Mouse (Mus musculus) kidney, adult 2 months (tissue): ENCODE measurements around the gene Aicda. TPM values are rescaled to one million over a fixed set of nuclear protein-coding genes. Genes with fewer than 3 reads are reported as not detected.

ENCODE experiments used
- DNase-seq: peaks from one replicate; pipeline ENCODE4 v3.0.0; 2021
- H3K27ac ChIP-seq: fragments of 200-500 bp; 2 replicates; pipeline ENCODE4 v1.5.1; 2012; ENCODE audit warnings: low read depth, low read length, control low read depth, inconsistent platforms; ENCODE audit not compliant: insufficient read depth
- H3K27me3 ChIP-seq: fragments of 200-500 bp; replicated peaks from 2 replicates; pipeline ENCODE4 v1.6.1; 2012; ENCODE audit warnings: mild to moderate bottlenecking, moderate library complexity, low read length, inconsistent platforms; ENCODE audit not compliant: control insufficient read depth, insufficient read depth
- H3K36me3 ChIP-seq: fragments of 200-500 bp; 2 replicates; pipeline ENCODE4 v1.6.1; 2012; ENCODE audit warnings: mild to moderate bottlenecking, moderate library complexity, low read length, inconsistent platforms; ENCODE audit not compliant: control insufficient read depth, insufficient read depth
- H3K4me1 ChIP-seq: fragments of 200-500 bp; 2 replicates; pipeline ENCODE4 v1.6.1; 2011; ENCODE audit warnings: low read length; ENCODE audit not compliant: control insufficient read depth, insufficient read depth
- H3K4me3 ChIP-seq: fragments of 200-500 bp; 2 replicates; pipeline ENCODE4 v1.5.1; 2011; ENCODE audit warnings: mild to moderate bottlenecking, low read depth, low read length, control low read depth; ENCODE audit not compliant: insufficient read depth
- CTCF ChIP-seq: fragments of 200-500 bp; conservative IDR thresholded peaks from 2 replicates; pipeline ENCODE4 v1.5.1; 2011; ENCODE audit warnings: low read depth, mild to moderate bottlenecking, control low read depth, low read length, moderate library complexity, mixed read lengths; ENCODE audit not compliant: insufficient read depth, insufficient read length
- POLR2A ChIP-seq: fragments of 200-500 bp; IDR thresholded peaks from one replicate; pipeline ENCODE4 v1.6.1; 2011; ENCODE audit warnings: low read depth, low read length, control low read depth
- WGBS: fragments of 180-500 bp; shearing (Covaris S2); methylation state at CpG from one replicate; pipeline ENCODE4 v1.1.7; 2018; 5-methylcytosine and 5-hydroxymethylcytosine counted together
- polyA plus RNA-seq: library from polyadenylated mRNA; depleted of rRNA; stranded (reverse); fragments of >200 nt; gene quantifications from 2 replicates; pipeline ENCODE4 v1.2.3, GENCODE M21; 2012; rRNA removed

Aicda gene
- polyA plus RNA-seq, 1 experiment, result not detected

DNA sequence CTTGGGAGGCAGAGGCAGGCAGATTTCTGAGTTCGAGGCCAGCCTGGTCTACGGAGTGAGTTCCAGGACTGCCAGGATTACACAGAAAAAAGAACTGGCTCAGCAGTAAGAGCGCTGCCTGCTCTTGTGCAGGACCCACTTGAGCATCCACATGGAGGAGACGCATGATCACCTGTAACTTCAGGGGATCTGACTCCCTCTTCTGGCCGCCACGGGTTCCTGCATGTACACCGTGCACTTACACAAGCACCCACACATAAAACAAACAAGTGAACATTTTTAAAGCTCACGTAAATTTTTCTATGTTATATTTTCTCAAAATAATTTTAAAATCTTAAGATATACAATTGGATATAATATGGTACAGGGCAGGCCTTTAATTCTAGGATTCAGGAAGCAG lies 51.9 kb downstream of the Aicda start:
- no peak overlapping the region for H3K27ac ChIP-seq
- no peaks in the 10 kb centered on the region for H3K36me3 ChIP-seq
- no peaks in the 10 kb centered on the region for H3K4me1 ChIP-seq
- DNase-seq, result no peak
- WGBS, result 91% methylated on average over 8 of the region's 8 CpGs
- peak; percentile 53 for TF ChIP-seq CTCF
- TF ChIP-seq POLR2A, result no peak
- no peaks in the 10 kb centered on the region for H3K27me3 ChIP-seq
- no peak overlapping the region for H3K4me3 ChIP-seq

- Histone ChIP-seq H3K4me3 (no peak overlapping the region), H3K4me1 (no peaks in the 10 kb centered on the region), H3K36me3 (no peaks in the 10 kb centered on the region), H3K27me3 (no peaks in the 10 kb centered on the region), H3K27ac (no peak overlapping the region)
- TF ChIP-seq CTCF (no peak), POLR2A (no peak)
- no peak for DNase-seq
- 96% methylated on average over 11 of the region's 11 CpGs for WGBS
Measured at GRCm38 (mm10) chr6:122606661-122607060, 53.1 kb downstream of the Aicda start.

DNA sequence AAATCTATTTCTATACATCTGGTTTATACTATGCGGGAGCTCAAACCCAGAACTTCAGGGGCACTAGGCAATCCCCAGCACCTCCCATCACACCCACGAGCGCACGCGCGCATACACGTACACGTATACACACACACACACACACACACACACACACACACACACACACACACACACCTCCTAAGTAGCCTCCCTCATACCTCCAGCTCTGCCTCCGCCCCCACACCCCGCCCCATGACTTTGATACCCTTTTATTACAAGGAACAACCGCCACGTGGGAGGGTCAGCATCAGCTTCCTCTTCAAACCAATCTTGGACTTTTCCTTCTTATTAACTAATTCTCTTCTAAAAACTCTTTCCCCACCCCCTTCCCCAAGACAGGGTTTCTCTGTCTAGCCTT lies 54.1 kb downstream of the Aicda start:
- Histone ChIP-seq H3K27me3 (no peaks in the 10 kb centered on the region), H3K4me1 (no peaks in the 10 kb centered on the region), H3K27ac (no peak overlapping the region), H3K4me3 (no peak overlapping the region), H3K36me3 (no peaks in the 10 kb centered on the region)
- WGBS, result 91% methylated on average over 12 of the region's 12 CpGs
- TF ChIP-seq CTCF (no peak), POLR2A (no peak)
- no peak for DNase-seq

GRCm38 (mm10) chr6:122608434-122609376 lies 55.1 kb downstream of the Aicda start:
- H3K27me3 ChIP-seq, result no peaks in the 10 kb centered on the region
- no peak for TF ChIP-seq CTCF
- no peak for TF ChIP-seq POLR2A
- H3K27ac ChIP-seq, result no peak overlapping the region
- 84% methylated on average over 10 of the region's 10 CpGs for WGBS
- H3K4me1 ChIP-seq, result no peaks in the 10 kb centered on the region
- DNase-seq, result no peak
- no peak overlapping the region for H3K4me3 ChIP-seq
- no peaks in the 10 kb centered on the region for H3K36me3 ChIP-seq

GRCm38 (mm10) chr6:122609377-122609728 lies 55.8 kb downstream of the Aicda start:
- Histone ChIP-seq H3K4me1 (no peaks in the 10 kb centered on the region), H3K27ac (no peak overlapping the region), H3K36me3 (no peaks in the 10 kb centered on the region), H3K27me3 (no peaks in the 10 kb centered on the region), H3K4me3 (no peak overlapping the region)
- TF ChIP-seq POLR2A (no peak), CTCF (no peak)
- DNase-seq, result no peak
- WGBS, result 69% methylated on average over 9 of the region's 9 CpGs

GRCm38 (mm10) chr6:122609771-122610170 lies 56.2 kb downstream of the Aicda start, which contains the start of gene Gdf3:
Gene Gdf3, minus strand, starts transcription at chr6:122610087.
- DNase-seq, result no peak
- Histone ChIP-seq H3K4me1 (no peaks in the 10 kb centered on the region), H3K36me3 (no peaks in the 10 kb centered on the region), H3K27me3 (no peaks in the 10 kb centered on the region), H3K4me3 (no peak within 1 kb of the TSS), H3K27ac (no peak within 1 kb of the TSS)
- TF ChIP-seq POLR2A (no peak), CTCF (no peak)
- WGBS, result 58% methylated on average over 14 of the region's 14 CpGs

GRCm38 (mm10) chr6:122612426-122612825 lies 58.8 kb downstream of the Aicda start:
- no peak for TF ChIP-seq POLR2A
- TF ChIP-seq CTCF, result no peak
- no peak overlapping the region for H3K4me3 ChIP-seq
- DNase-seq, result no peak
- peaks cover 2% of the 10 kb centered on the region; the same call in 1 of the 2 replicates for H3K4me1 ChIP-seq
- H3K36me3 ChIP-seq, result no peaks in the 10 kb centered on the region
- H3K27ac ChIP-seq, result no peak overlapping the region
- no peaks in the 10 kb centered on the region for H3K27me3 ChIP-seq
- WGBS, result 70% methylated on average over 4 of the region's 4 CpGs

Other genes with a start within 250 kb of the Aicda start
- 94.4 and 107 TPM in 2 replicates for gene M6pr, start 245.1 kb upstream of the Aicda start, polyA plus RNA-seq
- 27.4 and 39.1 TPM in 2 replicates for gene Phc1, start 213.2 kb upstream of the Aicda start, polyA plus RNA-seq
- 0.15 and 0.27 TPM in 2 replicates for gene Rimklb, start 55.0 kb upstream of the Aicda start, polyA plus RNA-seq
- gene Mfap5, start 48.0 kb upstream of the Aicda start, polyA plus RNA-seq, result 16.8 and 20.5 TPM in 2 replicates
- gene Apobec1, start 48.6 kb downstream of the Aicda start, polyA plus RNA-seq, result 11.3 and 15.2 TPM in 2 replicates
- not detected in 2 replicates for gene Gdf3, start 56.3 kb downstream of the Aicda start, polyA plus RNA-seq
- gene Dppa3, start 72.6 kb downstream of the Aicda start, polyA plus RNA-seq, result not detected in 2 replicates
- gene Nanog, start 153.7 kb downstream of the Aicda start, polyA plus RNA-seq, result 0.06 TPM in 1 of 2 replicates, not detected in the other
- 1.3 and 2.7 TPM in 2 replicates for gene Slc2a3, start 247.8 kb downstream of the Aicda start, polyA plus RNA-seq